Mouse (Mus musculus) liver, embryonic 12.5 days (tissue): ENCODE data around the gene Spry1. TPM values are rescaled to one million over a fixed set of nuclear protein-coding genes. Genes with fewer than 3 reads are reported as not detected.

ENCODE experiments used
- ATAC-seq: fragments of 200-750 bp; cut with Nextera tagmentation; 2 replicates; pipeline ENCODE4 v1.8.0; 2017; ENCODE audit warnings: moderate number of reproducible peaks, mild to moderate bottlenecking, moderate library complexity
- H3K27ac ChIP-seq: fragments of 300-500 bp; sonication (generic); 2 replicates; pipeline ENCODE4 v1.5.1; 2016; ENCODE audit warnings: mild to moderate bottlenecking
- H3K27me3 ChIP-seq: fragments of 300-500 bp; sonication (generic); replicated peaks from 2 replicates; pipeline ENCODE4 v1.6.1; 2016; ENCODE audit warnings: mild to moderate bottlenecking, moderate library complexity
- H3K36me3 ChIP-seq: fragments of 300-500 bp; sonication (generic); 2 replicates; pipeline ENCODE4 v1.6.1; 2016; ENCODE audit warnings: mild to moderate bottlenecking, moderate library complexity
- H3K4me1 ChIP-seq: fragments of 300-500 bp; sonication (generic); 2 replicates; pipeline ENCODE4 v1.6.1; 2016
- H3K4me2 ChIP-seq: fragments of 300-500 bp; sonication (generic); 2 replicates; pipeline ENCODE4 v1.6.1; 2016; ENCODE audit warnings: mild to moderate bottlenecking, moderate library complexity
- H3K4me3 ChIP-seq: fragments of 300-500 bp; sonication (generic); 2 replicates; pipeline ENCODE4 v1.5.1; 2016; ENCODE audit warnings: mild to moderate bottlenecking, moderate library complexity
- H3K9ac ChIP-seq: fragments of 300-500 bp; sonication (generic); 2 replicates; pipeline ENCODE4 v1.6.1; 2016; ENCODE audit warnings: mild to moderate bottlenecking, moderate library complexity
- H3K9me3 ChIP-seq: fragments of 300-500 bp; sonication (generic); replicated peaks from 2 replicates; pipeline ENCODE4 v1.6.1; 2016; ENCODE audit warnings: mild to moderate bottlenecking, moderate library complexity
- WGBS: fragments of 180-500 bp; shearing (Covaris S2); methylation state at CpG from one replicate; pipeline ENCODE4 v1.1.7; 2016; ENCODE audit not compliant: insufficient replicate concordance; 5-methylcytosine and 5-hydroxymethylcytosine counted together
- polyA plus RNA-seq: library from polyadenylated mRNA; unstranded; fragments of >200 nt; fragmentation: Nextera tagmentation; extraction: Ambion mirVana; gene quantifications from 2 replicates; pipeline ENCODE4 v1.2.1, GENCODE M21; 2016

Spry1 gene
- polyA plus RNA-seq, 1 experiment from 2014 or later: 4.7 TPM

GRCm38 (mm10) chr3:37643411-37643810 is 3.7 kb downstream of the Spry1 start:
- Histone ChIP-seq H3K9ac (no peak overlapping the region), H3K9me3 (no peaks in the 10 kb centered on the region), H3K4me1 (peaks cover 43% of the 10 kb centered on the region), H3K36me3 (peaks cover 33% of the 10 kb centered on the region), H3K4me2 (no peak overlapping the region), H3K27me3 (peaks cover 21% of the 10 kb centered on the region), H3K4me3 (no peak overlapping the region), H3K27ac (no peak overlapping the region)
- 88% methylated on average over 13 of the region's 13 CpGs for WGBS
- ATAC-seq: no peak

GRCm38 (mm10) chr3:37643903-37644302 is 4.2 kb downstream of the Spry1 start:
- no peak overlapping the region for H3K4me3 ChIP-seq
- H3K4me1 ChIP-seq: peaks cover 45% of the 10 kb centered on the region
- no peak for ATAC-seq
- WGBS: 73% methylated on average over 8 of the region's 8 CpGs
- H3K4me2 ChIP-seq: no peak overlapping the region
- peaks cover 33% of the 10 kb centered on the region for H3K36me3 ChIP-seq
- H3K9me3 ChIP-seq: no peaks in the 10 kb centered on the region
- H3K27ac ChIP-seq: no peak overlapping the region
- no peak overlapping the region for H3K9ac ChIP-seq
- H3K27me3 ChIP-seq: peaks cover 26% of the 10 kb centered on the region

- WGBS: 22% methylated on average over 6 of the region's 6 CpGs
Measured at GRCm38 (mm10) chr3:37645061-37645460, 5.3 kb downstream of the Spry1 start.

GRCm38 (mm10) chr3:37646221-37646620 is 6.5 kb downstream of the Spry1 start:
- H3K4me1 ChIP-seq: peaks cover 29% of the 10 kb centered on the region
- H3K27me3 ChIP-seq: peaks cover 15% of the 10 kb centered on the region
- no peak overlapping the region for H3K27ac ChIP-seq
- no peaks in the 10 kb centered on the region for H3K9me3 ChIP-seq
- peaks cover 33% of the 10 kb centered on the region for H3K36me3 ChIP-seq
- no peak for ATAC-seq
- H3K4me3 ChIP-seq: no peak overlapping the region
- H3K4me2 ChIP-seq: no peak overlapping the region
- H3K9ac ChIP-seq: no peak overlapping the region
- WGBS: 87% methylated on average over 9 of the region's 9 CpGs

More at GRCm38 (mm10) chr3:37645061-37645460, 5.3 kb downstream of the Spry1 start:
- Histone ChIP-seq H3K4me2 (no peak overlapping the region), H3K27ac (no peak overlapping the region), H3K27me3 (peaks cover 24% of the 10 kb centered on the region), H3K4me3 (no peak overlapping the region), H3K9me3 (no peaks in the 10 kb centered on the region), H3K4me1 (peaks cover 37% of the 10 kb centered on the region), H3K9ac (no peak overlapping the region), H3K36me3 (peaks cover 33% of the 10 kb centered on the region)
- ATAC-seq: no peak

- Histone ChIP-seq H3K27me3 (peaks cover 8% of the 10 kb centered on the region; the same call in 1 of the 2 replicates), H3K4me3 (no peak overlapping the region), H3K9me3 (no peaks in the 10 kb centered on the region), H3K4me1 (peaks cover 19% of the 10 kb centered on the region), H3K36me3 (peaks cover 33% of the 10 kb centered on the region), H3K4me2 (no peak overlapping the region), H3K9ac (no peak overlapping the region), H3K27ac (no peak overlapping the region)
- WGBS: 80% methylated on average over 10 of the region's 10 CpGs
- no peak for ATAC-seq
Measured at GRCm38 (mm10) chr3:37647225-37647624, 7.5 kb downstream of the Spry1 start.

- Histone ChIP-seq H3K4me2 (peak overlapping the region; percentile 3; the same call in 1 of the 2 replicates), H3K36me3 (peaks cover 23% of the 10 kb centered on the region), H3K27me3 (peaks cover 8% of the 10 kb centered on the region; the same call in 1 of the 2 replicates), H3K4me1 (peaks cover 17% of the 10 kb centered on the region), H3K9me3 (no peaks in the 10 kb centered on the region), H3K9ac (no peak overlapping the region), H3K4me3 (no peak overlapping the region), H3K27ac (no peak overlapping the region)
- ATAC-seq: no peak
- 44% methylated on average over 13 of the region's 13 CpGs for WGBS
Measured at GRCm38 (mm10) chr3:37648244-37648643, 8.5 kb downstream of the Spry1 start.

- 72% methylated on average over 6 of the region's 6 CpGs for WGBS
- no peak overlapping the region for H3K4me2 ChIP-seq
- no peak overlapping the region for H3K9ac ChIP-seq
- H3K27ac ChIP-seq: no peak overlapping the region
- H3K4me3 ChIP-seq: no peak overlapping the region
- peaks cover 24% of the 10 kb centered on the region for H3K4me1 ChIP-seq
- no peaks in the 10 kb centered on the region for H3K9me3 ChIP-seq
- peaks cover 14% of the 10 kb centered on the region for H3K36me3 ChIP-seq
- peaks cover 8% of the 10 kb centered on the region; the same call in 1 of the 2 replicates for H3K27me3 ChIP-seq
- no peak for ATAC-seq
Measured at GRCm38 (mm10) chr3:37649281-37649680, 9.5 kb downstream of the Spry1 start.

GRCm38 (mm10) chr3:37652537-37652936 is 12.8 kb downstream of the Spry1 start:
- H3K27me3 ChIP-seq: peaks cover 25% of the 10 kb centered on the region
- 68% methylated on average over 9 of the region's 9 CpGs for WGBS
- H3K27ac ChIP-seq: peak overlapping the region; percentile 49; the same call in 1 of the 2 replicates
- no peak overlapping the region for H3K9ac ChIP-seq
- H3K36me3 ChIP-seq: no peaks in the 10 kb centered on the region
- H3K4me2 ChIP-seq: peak overlapping the region; percentile 27
- 0 out of 2 replicates have a peak overlapping the region, but pooled peaks have one; percentile 10 for H3K4me3 ChIP-seq
- ATAC-seq: peak; percentile 50; the same call in 1 of the 2 replicates
- H3K9me3 ChIP-seq: no peaks in the 10 kb centered on the region
- H3K4me1 ChIP-seq: peaks cover 49% of the 10 kb centered on the region

GRCm38 (mm10) chr3:37653935-37654729 is 14.4 kb downstream of the Spry1 start:
- H3K27ac ChIP-seq: peak overlapping the region; percentile 57
- H3K27me3 ChIP-seq: peaks cover 27% of the 10 kb centered on the region
- no peaks in the 10 kb centered on the region for H3K36me3 ChIP-seq
- peak; percentile 55 for ATAC-seq
- peak overlapping the region; percentile 50 for H3K4me3 ChIP-seq
- H3K4me1 ChIP-seq: peaks cover 50% of the 10 kb centered on the region
- WGBS: 4% methylated on average over 16 of the region's 16 CpGs
- no peaks in the 10 kb centered on the region for H3K9me3 ChIP-seq
- H3K9ac ChIP-seq: peak overlapping the region; percentile 56; the same call in 1 of the 2 replicates
- H3K4me2 ChIP-seq: peak overlapping the region; percentile 75

GRCm38 (mm10) chr3:37654787-37655186 is 15.0 kb downstream of the Spry1 start:
- WGBS: 33% methylated on average over 6 of the region's 6 CpGs
- H3K4me3 ChIP-seq: peak overlapping the region; percentile 50
- peak; percentile 50 for ATAC-seq

GRCm38 (mm10) chr3:37655933-37656633 is 16.3 kb downstream of the Spry1 start:
- Histone ChIP-seq H3K27me3 (peaks cover 27% of the 10 kb centered on the region), H3K4me1 (peaks cover 67% of the 10 kb centered on the region), H3K4me2 (peak overlapping the region; percentile 59), H3K9me3 (no peaks in the 10 kb centered on the region), H3K4me3 (peak overlapping the region; percentile 20; the same call in 1 of the 2 replicates), H3K27ac (no peak overlapping the region), H3K36me3 (no peaks in the 10 kb centered on the region), H3K9ac (peak overlapping the region; percentile 25; the same call in 1 of the 2 replicates)
- ATAC-seq: no peak
- WGBS: 15% methylated on average over 20 of the region's 20 CpGs

More at GRCm38 (mm10) chr3:37654787-37655186, 15.0 kb downstream of the Spry1 start:
- Histone ChIP-seq H3K27me3 (peaks cover 27% of the 10 kb centered on the region), H3K36me3 (no peaks in the 10 kb centered on the region), H3K4me1 (peaks cover 57% of the 10 kb centered on the region), H3K9me3 (no peaks in the 10 kb centered on the region), H3K4me2 (peak overlapping the region; percentile 75), H3K9ac (0 out of 2 replicates have a peak overlapping the region, but pooled peaks have one; percentile 56), H3K27ac (peak overlapping the region; percentile 57; the same call in 1 of the 2 replicates)

- Histone ChIP-seq H3K4me3 (no peak overlapping the region), H3K27ac (no peak overlapping the region), H3K9ac (no peak overlapping the region), H3K9me3 (no peaks in the 10 kb centered on the region), H3K27me3 (peaks cover 27% of the 10 kb centered on the region), H3K4me1 (peaks cover 67% of the 10 kb centered on the region), H3K36me3 (no peaks in the 10 kb centered on the region), H3K4me2 (peak overlapping the region; percentile 45)
- 9% methylated on average over 8 of the region's 8 CpGs for WGBS
- ATAC-seq: no peak
Measured at GRCm38 (mm10) chr3:37657009-37657408, 17.3 kb downstream of the Spry1 start.
